Mouse (Mus musculus) liver, embryonic 14 days (tissue): Measurements from ENCODE around the gene Pnpla5. TPM values are rescaled to one million over a fixed set of nuclear protein-coding genes. Genes with fewer than 3 reads are reported as not detected.

Experiments
- polyA plus RNA-seq: library from polyadenylated mRNA; depleted of rRNA; stranded (reverse); fragments of >200 nt; gene quantifications from 2 replicates; pipeline ENCODE4 v1.2.3, GENCODE M21; 2012; rRNA removed

Pnpla5 gene
- 0.02 and 0.03 TPM in 2 replicates for polyA plus RNA-seq

GRCm38 (mm10) chr15:84123075-84123474, at the start of gene Pnpla5:
Gene Pnpla5 (minus strand): TSS chr15:84123175.

GRCm38 (mm10) chr15:84167600-84167999, 44.6 kb upstream of the Pnpla5 start, which contains the start of gene Pnpla3:
Gene Pnpla3 (plus strand): TSS chr15:84167837.

GRCm38 (mm10) chr15:84105105-84105923, 17.7 kb downstream of the Pnpla5 start, which contains the start of gene Sult4a1:
Gene Sult4a1 (minus strand): TSS chr15:84105754.

GRCm38 (mm10) chr15:84065140-84065539, 57.8 kb downstream of the Pnpla5 start, which contains the start of gene Efcab6:
Gene Efcab6 (minus strand): TSS chr15:84065379.

Other genes starting within 250 kb of the Pnpla5 start
- not detected in 2 replicates for gene Efcab6, start 57.8 kb downstream of the Pnpla5 start, polyA plus RNA-seq
- gene Sult4a1, start 17.4 kb downstream of the Pnpla5 start, polyA plus RNA-seq: 0.06 and 0.07 TPM in 2 replicates
- gene Pnpla3, start 44.7 kb upstream of the Pnpla5 start, polyA plus RNA-seq: 3.2 and 4.3 TPM in 2 replicates
- 10.3 and 14.2 TPM in 2 replicates for gene Samm50, start 69.1 kb upstream of the Pnpla5 start, polyA plus RNA-seq
- gene Parvb, start 108.9 kb upstream of the Pnpla5 start, polyA plus RNA-seq: 20.0 and 24.9 TPM in 2 replicates
- 7.5 and 9.8 TPM in 2 replicates for gene Parvg, start 200.9 kb upstream of the Pnpla5 start, polyA plus RNA-seq